Mouse (Mus musculus): ENCODE data around the gene Bcl2.

DNA sequence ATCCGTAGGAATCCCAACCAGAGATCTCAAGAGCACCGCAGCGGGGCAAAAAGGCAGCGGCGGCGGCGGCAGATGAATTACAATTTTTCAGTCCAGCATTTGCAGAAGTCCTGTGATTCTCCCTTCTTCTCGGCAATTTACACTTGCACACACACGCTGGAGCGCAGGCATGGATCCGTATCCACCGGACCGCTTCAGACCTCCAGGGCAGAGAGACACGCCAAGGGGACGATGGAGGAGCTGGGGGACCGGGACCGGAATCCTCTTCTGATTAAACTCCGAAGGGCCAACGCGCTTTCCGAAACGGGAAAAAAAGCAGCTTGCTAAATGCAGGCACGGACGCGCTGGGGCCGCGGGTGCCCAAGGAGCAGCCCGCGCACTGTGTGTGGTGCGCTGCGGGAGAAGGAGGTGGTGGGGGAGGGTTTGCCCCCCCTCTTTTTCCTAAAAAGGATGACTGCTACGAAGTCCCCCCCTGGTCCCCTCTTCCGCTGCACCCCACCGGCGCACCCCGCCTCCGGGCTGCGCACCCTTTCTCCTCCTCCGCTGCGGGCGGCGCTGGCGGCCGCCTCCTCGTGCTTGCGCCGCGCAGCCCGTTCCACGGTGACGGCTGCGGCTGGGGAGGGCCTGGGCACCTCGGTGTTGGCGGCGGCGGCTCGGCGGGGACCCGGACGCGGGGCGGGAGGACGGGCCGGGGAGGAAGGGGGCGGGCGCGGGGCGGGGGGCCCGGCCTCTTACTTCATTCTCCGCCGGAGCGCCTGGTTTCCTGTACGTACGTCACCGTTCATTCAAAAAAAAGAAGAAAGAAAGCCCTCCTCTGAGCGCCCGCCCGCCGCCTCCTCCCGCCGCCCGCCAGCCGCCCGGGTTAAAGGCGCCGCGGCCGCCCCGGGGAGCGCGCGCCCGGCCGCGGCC lies at the start of gene Bcl2:
- TF ChIP-seq CTCF (conservative IDR thresholded peaks at IDR 0.05; ENCODE audit: insufficient read depth, insufficient read length, low read depth, low read length) (no peak), POLR2A (IDR thresholded peaks at IDR 0.05; ENCODE audit: low read depth, low read length) (no peak)

Measured in kidney, adult 2 months (tissue).